Mouse (Mus musculus) megakaryocyte, embryonic 14.5 days (primary cell): ENCODE data around the gene Get4.

ENCODE experiments used
- FLI1 ChIP-seq: IDR thresholded peaks from 2 replicates; pipeline ENCODE4 v1.6.1; 2012; ENCODE audit warnings: low read length, inconsistent platforms, mixed read lengths
- GATA1 ChIP-seq: IDR thresholded peaks from 3 replicates; pipeline ENCODE4 v1.6.1; 2012; ENCODE audit warnings: mixed read lengths, low read length, inconsistent platforms, borderline replicate concordance

DNA sequence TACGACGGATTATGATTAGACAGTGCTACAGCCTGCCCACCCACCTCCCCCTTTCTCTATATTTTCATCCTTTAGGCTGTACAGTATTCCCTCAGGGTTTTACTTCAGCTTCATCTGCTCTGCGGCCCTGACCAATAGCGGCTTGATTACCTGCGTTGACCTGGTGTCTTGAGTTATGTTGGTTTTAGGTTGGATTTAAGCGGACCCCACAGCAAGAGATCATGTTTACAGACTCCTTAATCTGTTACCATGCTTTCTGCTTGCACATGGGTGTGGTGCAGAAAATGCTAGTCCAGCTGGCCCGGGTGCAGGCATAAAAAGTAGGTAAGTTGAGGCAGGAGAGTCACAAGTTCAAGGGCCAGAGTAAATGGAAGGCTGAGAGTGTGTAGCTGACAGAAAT lies 845 bp upstream of the Get4 start:
- no peak for TF ChIP-seq GATA1
- no peak for TF ChIP-seq FLI1
